Mouse (Mus musculus): ENCODE data around the gene Lrrtm4. TPM values are rescaled to one million over a fixed set of nuclear protein-coding genes. Genes with fewer than 3 reads are reported as not detected.

Gene Lrrtm4
- polyA plus RNA-seq, 1 experiment from 2014 or later, result not detected

DNA sequence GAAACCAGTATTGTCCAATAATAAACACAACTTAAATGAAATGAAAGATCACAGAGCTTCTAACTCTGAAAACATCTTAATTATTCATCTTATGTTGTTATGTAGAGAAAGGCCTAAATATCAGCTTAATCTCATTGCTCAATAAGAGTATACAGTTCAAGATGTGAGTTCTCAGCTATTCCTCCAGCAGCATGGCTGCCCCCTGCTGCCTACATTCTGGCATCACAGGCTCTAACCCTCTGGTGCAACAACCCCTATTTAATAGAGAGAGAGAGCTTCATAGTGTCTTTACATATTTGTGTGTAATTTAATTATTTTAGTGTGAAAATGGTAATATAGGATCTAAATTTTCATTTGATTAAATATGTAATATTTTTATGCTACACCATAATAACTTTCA is 767.6 kb downstream of the Lrrtm4 start:
- Histone ChIP-seq H3K4me3 (no peak overlapping the region), H3K4me2 (no peak overlapping the region), H3K9ac (no peak overlapping the region), H3K4me1 (no peaks in the 10 kb centered on the region), H3K9me3 (replicated peaks) (no peaks in the 10 kb centered on the region), H3K27ac (no peak overlapping the region), H3K36me3 (no peaks in the 10 kb centered on the region), H3K27me3 (replicated peaks) (no peaks in the 10 kb centered on the region)
- no peak for ATAC-seq

DNA sequence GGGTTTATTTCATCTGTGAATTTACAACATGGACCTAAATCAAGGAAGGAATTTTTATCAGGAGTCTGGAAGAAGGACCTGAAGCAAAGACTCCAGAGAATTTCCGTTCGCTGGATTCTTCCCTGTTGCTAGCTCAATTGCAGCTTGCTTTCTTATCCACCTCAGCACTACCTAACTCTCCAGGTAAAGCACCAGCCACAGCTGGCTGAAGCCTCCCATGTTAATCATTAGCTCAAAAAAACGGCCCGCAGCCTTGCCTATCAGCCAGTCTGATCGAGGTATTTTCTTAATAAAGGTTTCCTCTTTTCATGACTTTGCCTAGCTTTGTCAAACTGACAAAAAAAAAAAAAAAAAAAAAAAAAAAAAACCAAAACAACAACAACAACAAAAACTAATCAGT is 805.1 kb downstream of the Lrrtm4 start:
- ATAC-seq, result no peak
- H3K36me3 ChIP-seq, result no peaks in the 10 kb centered on the region
- H3K9me3 ChIP-seq (replicated peaks), result no peaks in the 10 kb centered on the region
- WGBS (ENCODE audit: insufficient replicate concordance), result 54% methylated on average over 5 of the region's 5 CpGs
- H3K4me2 ChIP-seq, result no peak overlapping the region
- H3K4me1 ChIP-seq, result no peaks in the 10 kb centered on the region
- H3K9ac ChIP-seq, result no peak overlapping the region
- H3K27me3 ChIP-seq (replicated peaks), result no peaks in the 10 kb centered on the region
- H3K4me3 ChIP-seq, result no peak overlapping the region
- H3K27ac ChIP-seq, result no peak overlapping the region

DNA sequence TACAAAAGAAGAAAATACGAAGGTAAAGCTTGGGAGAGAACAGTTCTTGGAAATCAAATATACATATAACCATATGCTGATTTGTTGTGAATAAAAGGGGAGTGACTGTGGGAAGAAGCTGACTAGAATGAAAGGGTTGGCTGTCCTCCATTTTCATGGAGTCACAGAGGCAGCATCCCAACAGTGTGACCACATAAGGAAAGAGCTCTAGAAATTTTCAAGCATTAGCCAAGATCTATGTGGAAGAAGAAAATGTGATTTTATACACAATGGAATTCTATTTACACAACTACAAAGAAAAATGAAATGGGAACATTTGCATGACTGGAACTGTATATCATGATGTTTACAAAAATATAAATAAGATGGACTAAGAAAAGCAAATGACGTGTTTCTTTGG is 821.1 kb downstream of the Lrrtm4 start:
- no peaks in the 10 kb centered on the region for H3K4me1 ChIP-seq
- no peak overlapping the region for H3K27ac ChIP-seq
- H3K9me3 ChIP-seq (replicated peaks), result no peaks in the 10 kb centered on the region
- H3K4me3 ChIP-seq, result no peak overlapping the region
- ATAC-seq, result no peak
- no peak overlapping the region for H3K4me2 ChIP-seq
- no peaks in the 10 kb centered on the region for H3K27me3 ChIP-seq (replicated peaks)
- no peaks in the 10 kb centered on the region for H3K36me3 ChIP-seq
- WGBS (ENCODE audit: insufficient replicate concordance), result 67% methylated on average over 2 of the region's 2 CpGs
- H3K9ac ChIP-seq, result no peak overlapping the region

DNA sequence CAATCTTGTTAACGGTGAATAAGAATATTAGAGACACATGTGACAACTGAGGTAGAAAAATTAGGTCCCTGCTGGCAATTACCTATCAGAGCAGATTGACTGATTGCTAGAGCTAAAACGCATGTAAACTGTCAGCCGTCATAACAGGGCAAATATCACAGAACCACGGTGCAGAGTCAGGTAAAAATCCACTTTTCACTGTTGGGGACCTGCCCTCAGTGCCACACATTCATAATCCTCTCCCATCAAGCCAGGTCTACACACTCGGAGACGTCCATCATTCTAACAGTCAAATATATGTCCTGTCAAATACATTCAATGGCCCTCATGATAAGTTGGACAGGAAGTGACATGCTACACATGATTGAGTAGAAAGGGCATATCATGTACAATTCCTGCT is 826.6 kb downstream of the Lrrtm4 start:
- Histone ChIP-seq H3K4me2 (no peak overlapping the region), H3K36me3 (no peaks in the 10 kb centered on the region), H3K27me3 (replicated peaks) (no peaks in the 10 kb centered on the region), H3K27ac (no peak overlapping the region), H3K4me1 (no peaks in the 10 kb centered on the region), H3K4me3 (no peak overlapping the region), H3K9me3 (replicated peaks) (no peaks in the 10 kb centered on the region), H3K9ac (no peak overlapping the region)
- 70% methylated on average over 6 of the region's 6 CpGs for WGBS (ENCODE audit: insufficient replicate concordance)
- no peak for ATAC-seq

DNA sequence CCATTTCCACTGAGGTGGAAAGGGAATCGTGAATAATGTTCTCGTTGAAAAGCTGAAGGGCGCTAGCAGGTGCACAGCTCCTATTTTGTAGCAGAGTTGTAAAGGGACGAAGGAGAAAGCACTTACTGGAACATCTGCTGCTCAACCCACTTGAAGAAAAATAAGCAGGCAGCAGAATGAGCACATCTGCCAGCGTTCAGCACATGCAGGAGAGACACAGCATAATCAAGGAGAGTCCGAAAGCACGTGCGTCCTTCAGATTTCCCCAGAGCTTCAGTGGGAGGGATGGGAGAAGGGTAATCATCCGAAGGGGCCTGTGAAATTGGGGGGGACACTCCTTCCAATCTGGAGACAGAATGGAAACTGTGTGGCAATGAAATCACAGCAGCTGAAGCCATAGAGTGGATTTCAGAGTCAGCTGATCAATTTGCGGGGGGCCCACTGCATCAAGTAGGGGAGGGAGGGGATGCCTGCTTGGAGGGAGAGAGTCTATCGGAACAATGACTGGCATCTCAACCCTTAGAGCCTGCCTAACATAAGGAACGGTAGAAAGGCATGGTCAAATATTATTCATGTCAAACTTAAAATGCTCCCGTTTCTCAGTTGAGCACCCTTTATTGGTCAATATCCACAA is 838.4 kb downstream of the Lrrtm4 start:
- ATAC-seq, result no peak
- Histone ChIP-seq H3K27me3 (replicated peaks) (no peaks in the 10 kb centered on the region), H3K36me3 (no peaks in the 10 kb centered on the region), H3K9me3 (replicated peaks) (no peaks in the 10 kb centered on the region), H3K4me1 (no peaks in the 10 kb centered on the region), H3K4me3 (no peak overlapping the region), H3K27ac (no peak overlapping the region), H3K4me2 (no peak overlapping the region), H3K9ac (no peak overlapping the region)
- 71% methylated on average over 13 of the region's 13 CpGs for WGBS (ENCODE audit: insufficient replicate concordance)

Other genes with a start within 250 kb of the Lrrtm4 start
- gene Gm20594, start 201.0 kb upstream of the Lrrtm4 start, polyA plus RNA-seq (2016; fragmentation: Nextera tagmentation; extraction: Ambion mirVana), result not detected in 2 replicates

Data from liver, embryonic 12.5 days (tissue).